Mouse (Mus musculus) heart, embryonic 16.5 days (tissue): Measurements from ENCODE around the gene Pstk. TPM values are rescaled to one million over a fixed set of nuclear protein-coding genes. Genes with fewer than 3 reads are reported as not detected.

Experiments used
- ATAC-seq: fragments of 200-750 bp; cut with Nextera tagmentation; replicated peaks from 2 replicates; pipeline ENCODE4 v1.8.0; 2017; ENCODE audit warnings: moderate number of reproducible peaks; ENCODE audit not compliant: insufficient read depth, low FRiP score; ENCODE audit errors: extremely low read depth
- H3K27ac ChIP-seq: fragments of 300-500 bp; sonication (generic); 2 replicates; pipeline ENCODE4 v1.5.1; 2014; ENCODE audit warnings: mild to moderate bottlenecking, low read length, control low read depth, moderate library complexity
- H3K27me3 ChIP-seq: fragments of 300-500 bp; sonication (generic); 2 replicates; pipeline ENCODE4 v1.6.1; 2014; ENCODE audit warnings: low read length, mixed read lengths; ENCODE audit not compliant: control insufficient read depth, insufficient read depth
- H3K36me3 ChIP-seq: fragments of 300-500 bp; sonication (generic); 2 replicates; pipeline ENCODE4 v1.6.1; 2014; ENCODE audit not compliant: control insufficient read depth, insufficient read depth
- H3K4me1 ChIP-seq: fragments of 300-500 bp; sonication (generic); 2 replicates; pipeline ENCODE4 v1.6.1; 2014; ENCODE audit warnings: low read length, mixed read lengths; ENCODE audit not compliant: control insufficient read depth, insufficient read depth
- H3K4me2 ChIP-seq: fragments of 300-500 bp; sonication (generic); 2 replicates; pipeline ENCODE4 v1.6.1; 2014; ENCODE audit warnings: low read depth, mild to moderate bottlenecking, control low read depth, low read length
- H3K4me3 ChIP-seq: fragments of 300-500 bp; sonication (generic); 2 replicates; pipeline ENCODE4 v1.5.1; 2014; ENCODE audit warnings: mild to moderate bottlenecking, control low read depth, low read length
- H3K9ac ChIP-seq: fragments of 300-500 bp; sonication (generic); 2 replicates; pipeline ENCODE4 v1.6.1; 2014; ENCODE audit warnings: low read length, control low read depth
- H3K9me3 ChIP-seq: fragments of 300-500 bp; sonication (generic); replicated peaks from 2 replicates; pipeline ENCODE4 v1.6.1; 2016; ENCODE audit warnings: low read length; ENCODE audit not compliant: control insufficient read depth
- WGBS: fragments of 180-500 bp; shearing (Covaris S2); extraction: QIAGEN DNeasy Blood & Tissue Kit; methylation state at CpG from one replicate; pipeline ENCODE4 v1.1.7; 2014; 5-methylcytosine and 5-hydroxymethylcytosine counted together
- polyA plus RNA-seq: library from polyadenylated mRNA; unstranded; fragments of >200 nt; fragmentation: Nextera tagmentation; extraction: Ambion mirVana; gene quantifications from 2 replicates; pipeline ENCODE4 v1.2.1, GENCODE M21; 2015

Gene Pstk
- polyA plus RNA-seq, result 87.1 and 95.5 TPM in 2 replicates

- ATAC-seq, result peak; percentile 96
- Histone ChIP-seq H3K9me3 (no peaks in the 10 kb centered on the region), H3K9ac (peak within 1 kb of the TSS; percentile 95), H3K4me3 (peak within 1 kb of the TSS; percentile 86), H3K4me1 (peaks cover 9% of the 10 kb centered on the region), H3K4me2 (peak within 1 kb of the TSS; percentile 78), H3K27me3 (no peaks in the 10 kb centered on the region), H3K27ac (peak within 1 kb of the TSS; percentile 99), H3K36me3 (0 out of 2 replicates have a peak, but pooled peaks cover 2% of the 10 kb centered on the region)
- 4% methylated on average over 47 of the region's 47 CpGs for WGBS
These were observed at the start of gene Pstk for GRCm38 (mm10) chr7:131370648-131371469. Gene Pstk, plus strand, starts transcription at chr7:131371141.

- Histone ChIP-seq H3K4me2 (no peak within 1 kb of the TSS), H3K9ac (no peak within 1 kb of the TSS), H3K27ac (no peak within 1 kb of the TSS), H3K36me3 (no peaks in the 10 kb centered on the region), H3K27me3 (no peaks in the 10 kb centered on the region), H3K9me3 (no peaks in the 10 kb centered on the region; the same call in 1 of the 2 replicates), H3K4me1 (peaks cover 7% of the 10 kb centered on the region), H3K4me3 (no peak within 1 kb of the TSS)
- WGBS, result 72% methylated on average over 2 of the region's 2 CpGs
- no peak for ATAC-seq
These were observed 48.7 kb upstream of the Pstk start, which contains the start of gene Cuzd1 for GRCm38 (mm10) chr7:131322192-131322591. Gene Cuzd1, minus strand, starts transcription at chr7:131322292.

DNA sequence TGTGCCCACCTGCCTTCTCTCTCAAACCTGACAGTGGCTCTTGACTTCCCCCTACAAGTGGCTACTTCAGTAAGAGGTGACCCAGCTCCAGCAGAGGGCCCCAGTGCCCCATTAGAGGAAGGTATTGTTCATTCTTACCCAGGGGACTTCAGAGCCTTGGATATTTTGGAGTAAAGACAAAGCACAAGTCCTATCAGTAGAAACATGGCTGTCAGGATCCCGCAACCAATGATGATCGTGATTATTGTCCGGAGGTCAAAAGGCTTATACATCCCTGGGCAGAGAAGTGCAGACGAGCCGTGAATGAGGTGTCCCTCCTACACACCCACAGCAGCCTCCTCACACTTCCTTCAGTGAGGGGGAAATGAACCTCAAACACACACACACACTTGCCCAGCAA lies 43.9 kb upstream of the Pstk start:
- Histone ChIP-seq H3K9ac (no peak overlapping the region), H3K9me3 (no peaks in the 10 kb centered on the region; the same call in 1 of the 2 replicates), H3K27me3 (no peaks in the 10 kb centered on the region), H3K4me1 (0 out of 2 replicates have a peak, but pooled peaks cover 3% of the 10 kb centered on the region), H3K27ac (no peak overlapping the region), H3K4me2 (no peak overlapping the region), H3K4me3 (no peak overlapping the region), H3K36me3 (no peaks in the 10 kb centered on the region)
- 79% methylated on average over 5 of the region's 5 CpGs for WGBS
- ATAC-seq, result no peak

- no peak within 1 kb of the TSS for H3K27ac ChIP-seq
- no peak within 1 kb of the TSS for H3K4me2 ChIP-seq
- no peak for ATAC-seq
- no peak within 1 kb of the TSS for H3K9ac ChIP-seq
- H3K4me1 ChIP-seq, result 0 out of 2 replicates have a peak, but pooled peaks cover 3% of the 10 kb centered on the region
- H3K4me3 ChIP-seq, result no peak within 1 kb of the TSS
- no peaks in the 10 kb centered on the region for H3K9me3 ChIP-seq
- H3K36me3 ChIP-seq, result no peaks in the 10 kb centered on the region
- 89% methylated on average over 5 of the region's 5 CpGs for WGBS
- H3K27me3 ChIP-seq, result no peaks in the 10 kb centered on the region
These were observed 41.5 kb upstream of the Pstk start, which contains the start of gene Fam24b for GRCm38 (mm10) chr7:131329416-131329815. Gene Fam24b, minus strand, starts transcription at chr7:131329516.

DNA sequence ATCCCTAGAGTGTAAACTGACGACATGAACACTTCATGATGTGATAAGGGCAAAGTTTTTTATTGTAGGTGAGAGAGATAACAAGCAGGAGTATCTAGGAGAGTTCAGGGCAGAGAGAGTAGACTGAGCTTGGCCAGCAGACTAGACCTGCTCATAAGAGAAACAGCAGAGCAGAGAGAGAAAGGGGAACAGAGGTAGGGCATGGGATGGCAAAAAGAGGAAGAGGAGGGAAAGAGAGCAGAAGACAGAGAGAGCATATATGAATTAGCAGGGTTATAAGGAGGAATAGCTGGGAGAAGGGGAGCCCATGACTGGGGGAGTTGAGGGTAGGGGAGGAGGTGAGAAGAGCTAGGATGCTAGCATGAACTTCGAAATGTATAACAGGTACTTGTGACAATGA lies 39.3 kb upstream of the Pstk start:
- ATAC-seq, result no peak
- 57% methylated on average over 2 of the region's 2 CpGs for WGBS
- H3K4me3 ChIP-seq, result no peak overlapping the region

DNA sequence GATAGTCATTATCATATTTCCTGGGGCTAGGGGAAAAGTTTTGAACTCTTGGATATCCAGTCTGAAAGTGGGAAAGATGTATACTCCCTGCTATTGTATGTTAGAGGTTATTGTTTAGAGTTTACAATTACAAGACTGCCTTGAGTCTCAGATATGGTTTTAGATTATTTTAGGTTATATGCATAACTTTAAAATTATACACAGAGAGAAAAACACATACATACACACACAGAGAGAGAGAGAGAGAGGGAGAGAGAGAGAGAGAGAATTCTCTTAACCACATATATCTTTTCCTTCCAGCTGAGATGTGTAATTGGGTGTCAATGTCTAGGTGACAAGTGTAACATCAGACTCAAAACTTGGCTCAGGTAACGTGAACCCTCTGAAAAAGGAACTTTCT lies 37.4 kb upstream of the Pstk start, which contains the start of gene Fam24a:
TSS of gene Fam24a (plus strand) at position 301 of the 400 bp plus-strand sequence.
- H3K9me3 ChIP-seq, result no peaks in the 10 kb centered on the region
- no peak within 1 kb of the TSS for H3K4me2 ChIP-seq
- 0 out of 2 replicates have a peak, but pooled peaks cover 3% of the 10 kb centered on the region for H3K4me1 ChIP-seq
- no peaks in the 10 kb centered on the region for H3K27me3 ChIP-seq
- no peak within 1 kb of the TSS for H3K4me3 ChIP-seq
- H3K9ac ChIP-seq, result no peak within 1 kb of the TSS
- no peaks in the 10 kb centered on the region; the same call in 1 of the 2 replicates for H3K36me3 ChIP-seq
- ATAC-seq, result no peak
- 51% methylated on average over 1 of the region's 1 CpGs for WGBS
- H3K27ac ChIP-seq, result no peak within 1 kb of the TSS

More for the DNA sequence above, 39.3 kb upstream of the Pstk start:
- 0 out of 2 replicates have a peak, but pooled peaks cover 3% of the 10 kb centered on the region for H3K4me1 ChIP-seq
- no peaks in the 10 kb centered on the region for H3K36me3 ChIP-seq
- no peak overlapping the region for H3K27ac ChIP-seq
- no peak overlapping the region for H3K9ac ChIP-seq
- no peaks in the 10 kb centered on the region for H3K9me3 ChIP-seq
- H3K4me2 ChIP-seq, result no peak overlapping the region
- no peaks in the 10 kb centered on the region for H3K27me3 ChIP-seq

DNA sequence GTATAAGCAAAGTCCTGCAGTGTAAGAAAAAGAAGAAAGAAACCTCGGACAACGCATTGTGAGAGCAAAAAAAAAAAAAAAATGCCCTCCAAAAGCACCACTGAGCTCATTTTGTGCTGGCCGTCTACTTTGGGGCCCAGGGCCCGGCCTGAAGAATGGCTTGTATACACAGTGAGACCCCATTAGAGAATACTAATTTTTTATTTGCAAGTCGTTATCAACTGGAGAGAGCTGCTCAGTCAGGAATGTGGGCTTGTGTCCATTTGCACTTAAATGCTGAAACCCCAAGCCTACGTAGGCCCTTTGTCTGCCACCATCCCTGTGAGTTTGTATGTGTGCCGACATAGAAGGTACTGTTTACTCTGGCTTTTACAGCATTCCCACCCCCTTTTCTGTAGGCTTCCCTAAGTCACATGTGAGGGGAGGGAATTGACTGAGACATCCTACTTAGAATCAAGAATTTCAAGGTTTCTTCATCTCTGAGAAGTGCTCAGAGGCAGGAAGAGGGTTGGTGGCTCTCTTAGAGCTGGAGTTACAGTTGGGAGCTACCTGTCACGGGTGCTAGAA lies 33.4 kb upstream of the Pstk start:
- no peaks in the 10 kb centered on the region for H3K27me3 ChIP-seq
- no peak for ATAC-seq
- H3K4me1 ChIP-seq, result no peaks in the 10 kb centered on the region
- no peaks in the 10 kb centered on the region for H3K9me3 ChIP-seq
- H3K36me3 ChIP-seq, result peaks cover 15% of the 10 kb centered on the region
- WGBS, result 64% methylated on average over 8 of the region's 8 CpGs
- no peak overlapping the region for H3K27ac ChIP-seq
- H3K4me3 ChIP-seq, result no peak overlapping the region
- no peak overlapping the region for H3K4me2 ChIP-seq
- H3K9ac ChIP-seq, result no peak overlapping the region

GRCm38 (mm10) chr7:131345856-131346541 lies 24.9 kb upstream of the Pstk start:
- Histone ChIP-seq H3K27me3 (no peaks in the 10 kb centered on the region), H3K27ac (no peak overlapping the region), H3K36me3 (peaks cover 47% of the 10 kb centered on the region), H3K9me3 (no peaks in the 10 kb centered on the region), H3K4me2 (no peak overlapping the region), H3K4me1 (no peaks in the 10 kb centered on the region), H3K4me3 (no peak overlapping the region), H3K9ac (no peak overlapping the region)
- 82% methylated on average over 7 of the region's 7 CpGs for whole genome bisulfite sequencing
- no peak for ATAC-seq
